Mouse (Mus musculus) ovary, postnatal 36 days (tissue): ENCODE measurements around the gene Zg16.

Experiments
- DNase-seq: peaks from one replicate; pipeline ENCODE4 v3.0.0; 2022; ENCODE audit warnings: low spot score, mixed read lengths

Zg16 gene

DNA sequence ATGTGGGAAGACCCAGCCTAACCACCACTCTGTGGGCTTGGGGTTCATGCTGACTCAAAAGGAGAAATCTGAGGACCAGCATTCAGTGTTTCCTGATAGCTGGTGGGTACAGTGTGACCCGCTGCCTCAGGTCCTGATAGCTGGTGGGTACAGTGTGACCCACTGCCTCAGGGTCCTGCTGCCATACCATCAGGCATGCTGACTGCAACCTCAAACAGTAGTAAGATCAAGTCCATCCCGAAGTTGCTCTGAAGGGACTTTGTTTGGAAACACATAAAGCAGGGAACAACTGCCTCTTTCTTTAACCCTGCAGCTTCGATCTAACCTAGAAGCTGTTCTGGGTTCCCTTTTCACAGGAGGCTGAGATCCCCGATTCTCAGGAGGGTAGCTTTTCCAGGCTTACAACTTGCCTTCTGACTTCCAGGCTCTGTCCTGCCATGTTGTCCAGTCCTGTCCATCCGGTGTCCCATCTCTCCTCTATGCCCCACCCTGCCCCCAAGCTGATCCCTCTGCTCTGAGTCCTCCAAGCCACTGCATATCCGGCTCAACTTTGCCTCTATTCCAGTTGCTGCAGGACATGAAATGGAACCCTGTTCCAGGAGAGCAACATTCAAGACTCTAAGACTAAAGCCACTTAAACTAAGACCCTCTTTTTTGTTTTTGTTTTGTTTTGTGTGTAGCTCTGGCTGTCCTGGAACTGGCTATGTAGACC, 79.7 kb downstream of the Zg16 start:
- no peak for DNase-seq

- DNase-seq = no peak
Observed at GRCm38 (mm10) chr7:127004122-127004875, 82.8 kb downstream of the Zg16 start.

GRCm38 (mm10) chr7:127003620-127004019, 83.5 kb downstream of the Zg16 start:
- no peak for DNase-seq
